Mouse (Mus musculus): ENCODE results near the gene Zmym5.

- TF ChIP-seq EP300 (IDR thresholded peaks at IDR 0.05; ENCODE audit: insufficient read depth, low read depth, low read length): no peak
- TF ChIP-seq POLR2A (IDR thresholded peaks at IDR 0.05; ENCODE audit: insufficient read depth, low read depth, low read length): no peak
- no peak for TF ChIP-seq CTCF (IDR thresholded peaks at IDR 0.05)
Observed at GRCm38 (mm10) chr14:56844507-56844906, 33.0 kb upstream of the Zmym5 start.

Measured in heart, adult 2 months (tissue).